Mouse (Mus musculus) stomach, postnatal 0 days (tissue): Measurements from ENCODE around the gene Hspb1. TPM values are rescaled to one million over a fixed set of nuclear protein-coding genes. Genes with fewer than 3 reads are reported as not detected.
A peak's percentile ranks its signal among the peaks of the same experiment; 100 is the strongest.

ENCODE experiments used
- ATAC-seq: fragments of 200-750 bp; cut with Nextera tagmentation; 2 replicates; pipeline ENCODE4 v1.8.0; 2017; ENCODE audit not compliant: low FRiP score, low TSS enrichment
- DNase-seq: peaks from one replicate; pipeline ENCODE4 v3.0.0-alpha.2; 2016; ENCODE audit warnings: low spot score
- H3K27ac ChIP-seq: fragments of 300-500 bp; sonication (generic); replicated peaks from 2 replicates; pipeline ENCODE4 v1.5.1; 2014; ENCODE audit warnings: mild to moderate bottlenecking, control low read depth
- H3K27me3 ChIP-seq: fragments of 300-500 bp; sonication (generic); 2 replicates; pipeline ENCODE4 v1.6.1; 2014; ENCODE audit warnings: low read length; ENCODE audit not compliant: control insufficient read depth, insufficient read depth
- H3K36me3 ChIP-seq: fragments of 300-500 bp; sonication (generic); 2 replicates; pipeline ENCODE4 v1.6.1; 2014; ENCODE audit warnings: low read length, mixed read lengths; ENCODE audit not compliant: control insufficient read depth, insufficient read depth
- H3K4me1 ChIP-seq: fragments of 300-500 bp; sonication (generic); replicated peaks from 2 replicates; pipeline ENCODE4 v1.6.1; 2014; ENCODE audit warnings: antibody characterized with exemption; ENCODE audit not compliant: control insufficient read depth, insufficient read depth
- H3K4me2 ChIP-seq: fragments of 300-500 bp; sonication (generic); replicated peaks from 2 replicates; pipeline ENCODE4 v1.6.1; 2014; ENCODE audit warnings: low read depth, mild to moderate bottlenecking, control low read depth, moderate library complexity
- H3K4me3 ChIP-seq: fragments of 300-500 bp; sonication (generic); 2 replicates; pipeline ENCODE4 v1.5.1; 2014; ENCODE audit warnings: low read depth, low read length, control low read depth
- H3K9ac ChIP-seq: fragments of 300-500 bp; sonication (generic); 2 replicates; pipeline ENCODE4 v1.6.1; 2014; ENCODE audit warnings: mild to moderate bottlenecking, low read length, control low read depth, mixed read lengths
- H3K9me3 ChIP-seq: fragments of 300-500 bp; sonication (generic); 2 replicates; pipeline ENCODE4 v1.6.1; 2016; ENCODE audit warnings: low read length; ENCODE audit not compliant: control insufficient read depth
- CTCF ChIP-seq: IDR thresholded peaks from 2 replicates; pipeline ENCODE4 v1.5.1; 2016; ENCODE audit warnings: antibody characterized with exemption, low read depth, mild to moderate bottlenecking, moderate library complexity
- EP300 ChIP-seq: optimal IDR thresholded peaks from 2 replicates; pipeline ENCODE3; 2016; ENCODE audit warnings: antibody characterized with exemption
- WGBS: fragments of 180-500 bp; shearing (Covaris S2); extraction: QIAGEN DNeasy Blood & Tissue Kit; methylation state at CpG from one replicate; pipeline ENCODE4 v1.1.7; 2014; 5-methylcytosine and 5-hydroxymethylcytosine counted together
- polyA plus RNA-seq: library from polyadenylated mRNA; unstranded; fragments of >200 nt; fragmentation: Nextera tagmentation; extraction: Ambion mirVana; gene quantifications from 2 replicates; pipeline ENCODE4 v1.2.1, GENCODE M21; 2015

Gene Hspb1
- polyA plus RNA-seq, 1 experiment from 2014 or later: 1,355 TPM

DNA sequence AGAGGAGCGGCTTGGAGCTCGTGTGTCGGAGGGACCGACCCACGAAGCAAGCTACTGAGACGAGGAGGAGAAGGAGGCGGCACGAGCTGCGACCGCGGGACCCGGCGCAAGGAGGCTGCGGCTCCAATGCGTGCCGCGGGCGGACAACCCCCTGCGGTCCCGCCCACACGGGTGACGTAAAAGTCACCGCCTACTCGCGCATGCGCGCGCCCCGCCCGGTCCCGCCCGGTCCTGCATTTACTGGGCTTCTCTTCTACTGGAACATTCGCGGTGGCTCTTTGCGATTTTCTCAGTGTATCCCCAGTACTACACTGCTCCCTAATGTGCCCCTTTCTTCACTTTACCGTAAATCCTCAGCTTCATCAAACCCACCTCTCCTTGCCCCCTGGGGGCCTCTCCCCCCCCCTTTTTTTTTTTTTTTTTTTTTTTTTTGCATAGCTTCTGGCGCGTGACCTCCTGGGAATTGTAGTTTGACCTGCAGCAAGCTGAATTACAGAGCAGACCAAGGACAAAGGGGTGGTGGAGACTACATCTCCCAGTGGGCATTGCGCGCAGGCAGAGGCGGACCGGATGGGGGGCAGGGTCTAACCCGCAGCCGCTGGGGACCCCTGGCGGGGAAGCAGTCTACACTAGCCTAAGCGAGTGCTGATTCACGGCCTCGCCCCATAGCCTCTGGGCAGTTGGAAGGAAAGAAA is 46.9 kb downstream of the Hspb1 start, which contains the start of gene Ywhag:
Ywhag (minus strand) TSS at position 136 of the 695 bp plus-strand sequence.
- DNase-seq (peak; percentile 97), ATAC-seq (peak; percentile 95)
- no peaks in the 10 kb centered on the region for H3K9me3 ChIP-seq
- H3K4me2 ChIP-seq: peak within 1 kb of the TSS; percentile 62
- under 1% methylated on average over 48 of the region's 48 CpGs for WGBS
- 0 out of 2 replicates have a peak, but pooled peaks cover 2% of the 10 kb centered on the region for H3K4me1 ChIP-seq
- no peaks in the 10 kb centered on the region for H3K27me3 ChIP-seq
- H3K36me3 ChIP-seq: no peaks in the 10 kb centered on the region; the same call in 1 of the 2 replicates
- peak within 1 kb of the TSS; percentile 93 for H3K4me3 ChIP-seq
- peak within 1 kb of the TSS; percentile 99 for H3K27ac ChIP-seq
- TF ChIP-seq CTCF (peak; percentile 82), EP300 (peak; percentile 94)
- peak within 1 kb of the TSS; percentile 84 for H3K9ac ChIP-seq

DNA sequence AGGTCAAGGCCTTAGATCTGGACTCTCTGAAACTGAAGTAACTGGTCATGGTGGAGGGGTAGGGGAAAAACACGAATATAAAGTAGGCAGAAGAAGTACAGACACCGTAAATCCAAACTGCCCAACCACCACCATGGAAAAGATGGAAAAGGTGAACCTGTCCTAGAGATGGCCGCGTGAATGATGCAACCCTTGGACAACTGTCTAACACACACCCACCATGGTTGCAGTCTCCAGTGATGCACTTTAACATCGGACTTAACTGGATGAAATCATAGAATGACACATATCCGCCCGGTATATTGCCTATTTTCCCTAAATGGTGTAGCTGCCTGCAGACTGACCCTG is 47.4 kb downstream of the Hspb1 start:
- ATAC-seq: peak; percentile 33

DNA sequence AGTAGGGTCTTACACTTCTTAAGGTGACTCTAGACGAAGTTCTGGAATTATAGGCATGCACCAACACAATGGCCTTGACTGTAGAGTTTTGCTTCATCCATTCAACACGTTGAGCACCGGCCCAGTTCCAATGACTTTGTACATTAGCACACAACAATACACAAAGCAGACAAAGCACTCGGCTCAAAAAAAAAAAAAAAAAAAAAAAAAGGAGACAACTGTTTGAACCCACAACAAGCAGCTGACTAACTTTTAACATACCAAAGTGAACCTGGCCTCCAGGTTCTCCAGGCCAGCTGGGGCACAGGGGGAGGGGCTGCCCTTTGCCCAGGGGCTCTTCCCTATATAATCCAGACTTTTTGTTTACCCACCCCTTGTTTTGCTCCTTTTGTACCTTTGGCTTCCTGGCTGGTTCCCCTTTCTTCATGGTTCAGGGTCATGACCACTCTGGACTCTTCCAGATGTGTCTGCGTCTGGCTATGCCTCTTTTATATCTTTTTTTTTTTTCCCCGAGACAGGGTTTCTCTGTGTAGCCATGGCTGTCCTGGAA is 48.0 kb downstream of the Hspb1 start:
- no peak overlapping the region for H3K27ac ChIP-seq
- ATAC-seq (no peak), DNase-seq (no peak)
- H3K4me2 ChIP-seq: no peak overlapping the region
- WGBS: 72% methylated on average over 6 of the region's 6 CpGs
- TF ChIP-seq EP300 (no peak), CTCF (no peak)
- H3K9ac ChIP-seq: no peak overlapping the region
- no peaks in the 10 kb centered on the region; the same call in 1 of the 2 replicates for H3K36me3 ChIP-seq
- no peaks in the 10 kb centered on the region for H3K9me3 ChIP-seq
- H3K4me3 ChIP-seq: no peak overlapping the region
- H3K4me1 ChIP-seq: 0 out of 2 replicates have a peak, but pooled peaks cover 2% of the 10 kb centered on the region
- no peaks in the 10 kb centered on the region for H3K27me3 ChIP-seq

More for the DNA sequence above, 47.4 kb downstream of the Hspb1 start:
- Histone ChIP-seq H3K4me2 (peak overlapping the region; percentile 49), H3K9me3 (no peaks in the 10 kb centered on the region), H3K9ac (no peak overlapping the region), H3K27ac (peak overlapping the region; percentile 99), H3K4me3 (peak overlapping the region; percentile 93), H3K27me3 (no peaks in the 10 kb centered on the region), H3K36me3 (no peaks in the 10 kb centered on the region; the same call in 1 of the 2 replicates), H3K4me1 (0 out of 2 replicates have a peak, but pooled peaks cover 2% of the 10 kb centered on the region)
- TF ChIP-seq CTCF: no peak
- no peak for TF ChIP-seq EP300
- WGBS: 40% methylated on average over 7 of the region's 7 CpGs
- no peak for DNase-seq

Other genes with a start within 250 kb of the Hspb1 start
- 174 and 177 TPM in 2 replicates for gene Por, start 217.9 kb upstream of the Hspb1 start, polyA plus RNA-seq
- gene Tmem120a, start 143.5 kb upstream of the Hspb1 start, polyA plus RNA-seq: 37.4 and 46.4 TPM in 2 replicates
- gene Styxl1, start 109.5 kb upstream of the Hspb1 start, polyA plus RNA-seq: 0.10 and 0.27 TPM in 2 replicates
- gene Mdh2, start 109.4 kb upstream of the Hspb1 start, polyA plus RNA-seq: 445 and 469 TPM in 2 replicates
- 0.67 TPM in 2 replicates for gene Srrm3, start 81.0 kb upstream of the Hspb1 start, polyA plus RNA-seq
- 86.0 and 89.2 TPM in 2 replicates for gene Ywhag, start 46.7 kb downstream of the Hspb1 start, polyA plus RNA-seq
- 1.7 and 2.2 TPM in 2 replicates for gene Ssc4d, start 86.6 kb downstream of the Hspb1 start, polyA plus RNA-seq
- gene Zp3, start 92.2 kb downstream of the Hspb1 start, polyA plus RNA-seq: 0.07 TPM in 1 of 2 replicates, not detected in the other
- gene Dtx2, start 106.9 kb downstream of the Hspb1 start, polyA plus RNA-seq: 13.5 and 16.2 TPM in 2 replicates
- gene Upk3b, start 150.6 kb downstream of the Hspb1 start, polyA plus RNA-seq: 22.8 and 27.7 TPM in 2 replicates
- 27.4 and 56.0 TPM in 2 replicates for gene Upk3bl, start 166.6 kb downstream of the Hspb1 start, polyA plus RNA-seq
- 4.0 and 4.7 TPM in 2 replicates for gene Rasa4, start 196.0 kb downstream of the Hspb1 start, polyA plus RNA-seq
- gene Polr2j, start 228.7 kb downstream of the Hspb1 start, polyA plus RNA-seq: 171 TPM in 2 replicates
- 8.5 and 9.2 TPM in 2 replicates for gene Lrwd1, start 248.2 kb downstream of the Hspb1 start, polyA plus RNA-seq
- 9.4 and 10.3 TPM in 2 replicates for gene Alkbh4, start 248.2 kb downstream of the Hspb1 start, polyA plus RNA-seq